Mouse (Mus musculus): ENCODE measurements around the gene Sp6.

Sp6 gene

GRCm38 (mm10) chr11:97063274-97063920 lies 50.2 kb downstream of the Sp6 start:
- DNase-seq (ENCODE audit: low spot score in 2 of 2): no peak

- no peak for DNase-seq (ENCODE audit: low spot score in 2 of 2)
These were observed 50.7 kb downstream of the Sp6 start for GRCm38 (mm10) chr11:97063921-97064295.

GRCm38 (mm10) chr11:97065538-97066295 lies 52.5 kb downstream of the Sp6 start:
- DNase-seq (ENCODE audit: low spot score in 2 of 2): no peak

- DNase-seq (ENCODE audit: low spot score in 2 of 2): no peak
These were observed 53.6 kb downstream of the Sp6 start for GRCm38 (mm10) chr11:97066656-97067360.

- no peak for DNase-seq (ENCODE audit: low spot score in 2 of 2)
These were observed 56.1 kb downstream of the Sp6 start for GRCm38 (mm10) chr11:97069333-97069732.

- DNase-seq (ENCODE audit: low spot score in 2 of 2): no peak
These were observed 56.6 kb downstream of the Sp6 start for GRCm38 (mm10) chr11:97069770-97070169.

GRCm38 (mm10) chr11:97071129-97071528 lies 57.9 kb downstream of the Sp6 start:
- DNase-seq (ENCODE audit: low spot score in 2 of 2): no peak

GRCm38 (mm10) chr11:97072533-97072932 lies 59.3 kb downstream of the Sp6 start:
- no peak for DNase-seq (ENCODE audit: low spot score in 2 of 2)

- no peak for DNase-seq (ENCODE audit: low spot score in 2 of 2)
These were observed 61.0 kb downstream of the Sp6 start for GRCm38 (mm10) chr11:97074235-97074634.

All from spleen, postnatal 36 days (tissue).